Mouse (Mus musculus) heart, postnatal 0 days (tissue): ENCODE data around the gene Card14. TPM values are rescaled to one million over a fixed set of nuclear protein-coding genes. Genes with fewer than 3 reads are reported as not detected.
A peak's percentile ranks its signal among the peaks of the same experiment; 100 is the strongest.

Experiments
- ATAC-seq: fragments of 200-750 bp; cut with Nextera tagmentation; 2 replicates; pipeline ENCODE4 v1.8.0; 2017; ENCODE audit warnings: low read depth, moderate number of reproducible peaks, moderate library complexity; ENCODE audit not compliant: insufficient read depth
- DNase-seq: peaks from one replicate; pipeline ENCODE4 v3.0.0-alpha.2; 2016; ENCODE audit warnings: low spot score
- H3K27ac ChIP-seq: fragments of 300-500 bp; sonication (generic); 2 replicates; pipeline ENCODE4 v1.5.1; 2014; ENCODE audit warnings: low read depth, mild to moderate bottlenecking
- H3K27me3 ChIP-seq: fragments of 300-500 bp; sonication (generic); 2 replicates; pipeline ENCODE4 v1.6.1; 2014; ENCODE audit warnings: low read length, mixed read lengths; ENCODE audit not compliant: control insufficient read depth, insufficient read depth
- H3K36me3 ChIP-seq: fragments of 300-500 bp; sonication (generic); replicated peaks from 2 replicates; pipeline ENCODE4 v1.6.1; 2014; ENCODE audit warnings: low read length, mixed read lengths; ENCODE audit not compliant: control insufficient read depth, insufficient read depth
- H3K4me1 ChIP-seq: fragments of 300-500 bp; sonication (generic); 2 replicates; pipeline ENCODE4 v1.6.1; 2014; ENCODE audit warnings: antibody characterized with exemption; ENCODE audit not compliant: control insufficient read depth, insufficient read depth
- H3K4me2 ChIP-seq: fragments of 300-500 bp; sonication (generic); 2 replicates; pipeline ENCODE4 v1.6.1; 2014; ENCODE audit warnings: low read depth, mild to moderate bottlenecking, low read length, moderate library complexity
- H3K4me3 ChIP-seq: fragments of 300-500 bp; sonication (generic); 2 replicates; pipeline ENCODE4 v1.5.1; 2014; ENCODE audit warnings: low read depth, low read length
- H3K9ac ChIP-seq: fragments of 300-500 bp; sonication (generic); replicated peaks from 2 replicates; pipeline ENCODE4 v1.6.1; 2014; ENCODE audit warnings: low read depth, low read length, mixed read lengths
- H3K9me3 ChIP-seq: fragments of 300-500 bp; sonication (generic); replicated peaks from 2 replicates; pipeline ENCODE4 v1.6.1; 2016; ENCODE audit warnings: low read length; ENCODE audit not compliant: control insufficient read depth
- CTCF ChIP-seq: IDR thresholded peaks from 2 replicates; pipeline ENCODE4 v1.5.1; 2016; ENCODE audit warnings: antibody characterized with exemption, control low read depth, low read depth
- EP300 ChIP-seq: IDR thresholded peaks from 2 replicates; pipeline ENCODE4 v1.6.1; 2016; ENCODE audit warnings: antibody characterized with exemption, low read depth
- WGBS: fragments of 180-500 bp; shearing (Covaris S2); extraction: QIAGEN DNeasy Blood & Tissue Kit; methylation state at CpG from one replicate; pipeline ENCODE4 v1.1.7; 2014; 5-methylcytosine and 5-hydroxymethylcytosine counted together
- microRNA counts: library from miRNA; unstranded; fragments of <30 nt; microRNA quantifications from one replicate; lab custom pipeline; 2015
- microRNA-seq: library from miRNA; unstranded; fragments of <30 nt; microRNA quantifications from one replicate; pipeline ENCODE4, GENCODE M21; 2016
- polyA plus RNA-seq: library from polyadenylated mRNA; unstranded; fragments of >200 nt; fragmentation: Nextera tagmentation; extraction: Ambion mirVana; gene quantifications from 2 replicates; pipeline ENCODE4 v1.2.1, GENCODE M21; 2015
- total RNA-seq: library from RNA; depleted of rRNA; stranded (reverse); fragments of >200 nt; gene quantifications from 2 replicates; pipeline ENCODE4 v1.2.3, GENCODE M21; 2014; ENCODE audit warnings: low replicate concordance; rRNA removed

Card14 gene
- total and polyA plus RNA-seq, 2 experiments from 2014 or later, result 0.41 to 1.2 TPM

DNA sequence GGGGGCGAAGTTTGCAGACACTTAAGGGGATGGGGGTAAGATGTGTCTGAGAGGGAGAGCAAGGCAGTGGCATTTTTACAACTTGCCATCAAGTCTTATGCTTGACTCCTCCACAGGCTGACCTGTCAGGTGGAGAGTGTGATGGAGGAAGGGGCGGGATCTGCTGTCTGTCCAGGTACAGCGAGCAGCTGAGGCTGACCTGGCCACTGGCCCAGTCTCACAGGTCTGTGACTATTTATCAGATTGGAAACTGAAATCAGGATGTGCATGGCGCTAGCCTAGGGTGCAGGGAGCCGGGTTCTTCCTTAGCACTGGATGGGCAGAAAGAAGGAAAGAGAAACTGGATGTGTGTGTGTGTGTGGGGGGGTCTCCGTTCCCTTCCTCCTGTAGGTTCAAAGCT lies 86.6 kb downstream of the Card14 start:
- Histone ChIP-seq H3K4me2 (peak overlapping the region; percentile 77), H3K36me3 (peaks cover 12% of the 10 kb centered on the region), H3K27me3 (no peaks in the 10 kb centered on the region), H3K4me3 (peak overlapping the region; percentile 58), H3K9me3 (no peaks in the 10 kb centered on the region), H3K27ac (no peak overlapping the region), H3K4me1 (peaks cover 32% of the 10 kb centered on the region), H3K9ac (peak overlapping the region; percentile 59; the same call in 1 of the 2 replicates)
- no peak for TF ChIP-seq EP300
- no peak for TF ChIP-seq CTCF
- WGBS, result 66% methylated on average over 6 of the region's 6 CpGs
- ATAC-seq (no peak), DNase-seq (no peak)

MicroRNAs within 50 kb of the gene (microRNA counts, 519-probe panel; counts per million panel counts)
- not detected for microRNA mmu-miR-1932 (lab: Ali Mortazavi, UCI)

Small RNA genes lying within 50 kb of the gene (microRNA-seq; reads per million reads assigned to microRNA genes)
- gene Mir1932, result 0.71 reads per million

Other genes starting within 250 kb of the Card14 start
- gene Cbx4, start 221.5 kb upstream of the Card14 start, total RNA-seq, result 12.1 and 23.1 TPM in 2 replicates
- 6.8 and 8.2 TPM in 2 replicates for gene Cbx4, start 221.5 kb upstream of the Card14 start, polyA plus RNA-seq
- 46.4 and 50.8 TPM in 2 replicates for gene Tbc1d16, start 79.3 kb upstream of the Card14 start, total RNA-seq
- 12.4 and 12.9 TPM in 2 replicates for gene Tbc1d16, start 79.3 kb upstream of the Card14 start, polyA plus RNA-seq
- gene Ccdc40, start 79.2 kb upstream of the Card14 start, total RNA-seq, result 0.39 TPM in 1 of 2 replicates, not detected in the other
- gene Ccdc40, start 79.2 kb upstream of the Card14 start, polyA plus RNA-seq, result 0.62 and 0.68 TPM in 2 replicates
- gene Gaa, start 39.9 kb upstream of the Card14 start, total RNA-seq, result 91.1 and 158 TPM in 2 replicates
- 51.8 and 56.3 TPM in 2 replicates for gene Gaa, start 39.9 kb upstream of the Card14 start, polyA plus RNA-seq
- gene Eif4a3, start 7.7 kb upstream of the Card14 start, total RNA-seq, result 156 and 157 TPM in 2 replicates
- 197 and 212 TPM in 2 replicates for gene Eif4a3, start 7.7 kb upstream of the Card14 start, polyA plus RNA-seq
- gene Sgsh, start 47.8 kb downstream of the Card14 start, total RNA-seq, result 3.1 and 14.8 TPM in 2 replicates
- 4.7 and 6.5 TPM in 2 replicates for gene Sgsh, start 47.8 kb downstream of the Card14 start, polyA plus RNA-seq
- 4.0 and 4.4 TPM in 2 replicates for gene Slc26a11, start 47.8 kb downstream of the Card14 start, total RNA-seq
- gene Slc26a11, start 47.8 kb downstream of the Card14 start, polyA plus RNA-seq, result 5.2 and 7.0 TPM in 2 replicates
- gene Rnf213, start 85.3 kb downstream of the Card14 start, total RNA-seq, result 36.7 and 45.4 TPM in 2 replicates
- 3.4 and 4.5 TPM in 2 replicates for gene Rnf213, start 85.3 kb downstream of the Card14 start, polyA plus RNA-seq
- gene Endov, start 183.6 kb downstream of the Card14 start, total RNA-seq, result 10.2 and 15.0 TPM in 2 replicates
- 6.4 and 7.4 TPM in 2 replicates for gene Endov, start 183.6 kb downstream of the Card14 start, polyA plus RNA-seq
- gene Nptx1, start 240.0 kb downstream of the Card14 start, total RNA-seq, result 0.81 and 1.6 TPM in 2 replicates
- gene Nptx1, start 240.0 kb downstream of the Card14 start, polyA plus RNA-seq, result 0.23 TPM in 2 replicates